Mouse (Mus musculus) bone marrow macrophage, adult 2 months (primary cell): ENCODE data around the gene Camkmt.

ENCODE experiments used
- CTCF ChIP-seq: IDR thresholded peaks from 2 replicates; pipeline ENCODE4 v1.5.1; 2012; ENCODE audit warnings: low read depth, mild to moderate bottlenecking, low read length, moderate library complexity
- POLR2A ChIP-seq: IDR thresholded peaks from 2 replicates; pipeline ENCODE4 v1.6.1; 2012; ENCODE audit warnings: mild to moderate bottlenecking, low read depth, low read length, borderline replicate concordance

- TF ChIP-seq CTCF (no peak), POLR2A (no peak)
Observed at GRCm38 (mm10) chr17:85101751-85102150, 11.4 kb downstream of the Camkmt start.
